Mouse (Mus musculus) T-helper 2 cell (primary cell): ENCODE measurements around the gene Shld1.

ENCODE experiments used
- in situ Hi-C: fragments of 300-600 bp; cut with MboI, MseI; formaldehyde crosslinking; loops from one replicate; pipeline ENCODE4 v1.15.1; 2025; ENCODE audit warnings: high pct_unique_total_duplicates

Gene Shld1

GRCm38 (mm10) chr2:132721844-132722243 is 35.1 kb downstream of the Shld1 start:
- in situ Hi-C loops, result no loop called here

GRCm38 (mm10) chr2:132723958-132724431 is 37.3 kb downstream of the Shld1 start:
- in situ Hi-C loops, result no loop called here

- in situ Hi-C loops, result no loop called here
Observed at GRCm38 (mm10) chr2:132724561-132724960, 37.8 kb downstream of the Shld1 start.

GRCm38 (mm10) chr2:132725376-132725905 is 38.7 kb downstream of the Shld1 start:
- in situ Hi-C loops, result no loop called here

GRCm38 (mm10) chr2:132726156-132726555 is 39.4 kb downstream of the Shld1 start:
- in situ Hi-C loops, result no loop called here

GRCm38 (mm10) chr2:132732940-132733339 is 46.2 kb downstream of the Shld1 start:
- in situ Hi-C loops, result no loop called here

GRCm38 (mm10) chr2:132733603-132734573 is 47.2 kb downstream of the Shld1 start:
- in situ Hi-C loops, result no loop called here

- in situ Hi-C loops, result no loop called here
Observed at GRCm38 (mm10) chr2:132738816-132739432, 52.2 kb downstream of the Shld1 start.

- in situ Hi-C loops, result no loop called here
Observed at GRCm38 (mm10) chr2:132741862-132742347, 55.2 kb downstream of the Shld1 start.

- in situ Hi-C loops, result no loop called here
Observed at GRCm38 (mm10) chr2:132744866-132745265, 58.1 kb downstream of the Shld1 start.

- in situ Hi-C loops, result no loop called here
Observed at GRCm38 (mm10) chr2:132746108-132746507, 59.4 kb downstream of the Shld1 start.

- in situ Hi-C loops, result no loop called here
Observed at GRCm38 (mm10) chr2:132750726-132751125, 64.0 kb downstream of the Shld1 start.

- in situ Hi-C loops, result no loop called here
Observed at GRCm38 (mm10) chr2:132751141-132752066, 64.7 kb downstream of the Shld1 start.

- in situ Hi-C loops, result no loop called here
Observed at GRCm38 (mm10) chr2:132752398-132752797, 65.7 kb downstream of the Shld1 start.

GRCm38 (mm10) chr2:132753137-132753536 is 66.4 kb downstream of the Shld1 start:
- in situ Hi-C loops, result no loop called here

GRCm38 (mm10) chr2:132757911-132758310 is 71.2 kb downstream of the Shld1 start:
- in situ Hi-C loops, result no loop called here

- in situ Hi-C loops, result no loop called here
Observed at GRCm38 (mm10) chr2:132770822-132771221, 84.1 kb downstream of the Shld1 start.

GRCm38 (mm10) chr2:132780978-132781377 is 94.2 kb downstream of the Shld1 start, which contains the start of gene Chgb:
TSS of gene Chgb (plus strand) at chr2:132781278.
- in situ Hi-C loops, result no loop called here

GRCm38 (mm10) chr2:132781439-132782068 is 94.8 kb downstream of the Shld1 start:
- in situ Hi-C loops, result no loop called here

- in situ Hi-C loops, result no loop called here
Observed at GRCm38 (mm10) chr2:132784039-132784438, 97.3 kb downstream of the Shld1 start.
